28 mouse cellular contexts compared by ENCODE assay signal in genomic region chr13:111310693-111311045, GRCm38 (mm10). TPM values are rescaled to one million over a fixed set of nuclear protein-coding genes. Genes with fewer than 3 reads are reported as not detected.
A peak's percentile ranks its signal among the peaks of the same experiment; 100 is the strongest.
DNase-seq lines count a peak whose midpoint lies in the region; ATAC-seq lines count a peak whose summit lies in the region.
"Had no signal": no experiment of that assay in that cellular context is flagged by ENCODE, and none has a peak within 500 bp of the region (broad histone marks: within the 10 kb centered on the region; RNA-seq: fewer than 3 reads in every experiment).

No protein-coding gene starts in this region.

- no peak overlapping the region for H3K4me3 ChIP-seq in forebrain, embryonic 15.5 days
- no peak overlapping the region for H3K4me3 ChIP-seq in forebrain, embryonic 10.5 days
- H3K4me3 ChIP-seq in hindbrain, embryonic 16.5 days (ENCODE audit: low read length), result no peak overlapping the region
- H3K4me3 ChIP-seq in hindbrain, embryonic 12.5 days, result no peak overlapping the region
- no peak overlapping the region for H3K4me3 ChIP-seq in midbrain, embryonic 13.5 days (replicated peaks)
- no peak overlapping the region for H3K4me3 ChIP-seq in neural tube, embryonic 14.5 days (ENCODE audit: low read depth, low read length)
- H3K4me3 ChIP-seq: heart, embryonic 12.5 days; midbrain, embryonic 12.5 days; stomach, embryonic 15.5 days had no signal

- H3K36me3 ChIP-seq in forebrain, embryonic 15.5 days, result no peaks in the 10 kb centered on the region
- no peaks in the 10 kb centered on the region for H3K36me3 ChIP-seq in forebrain, embryonic 10.5 days (replicated peaks)
- H3K36me3 ChIP-seq in hindbrain, embryonic 16.5 days (ENCODE audit: control insufficient read depth, insufficient read depth, low read length), result no peaks in the 10 kb centered on the region
- H3K36me3 ChIP-seq in hindbrain, embryonic 12.5 days, result no peaks in the 10 kb centered on the region
- no peaks in the 10 kb centered on the region for H3K36me3 ChIP-seq in midbrain, embryonic 13.5 days
- no peaks in the 10 kb centered on the region for H3K36me3 ChIP-seq in neural tube, embryonic 14.5 days (ENCODE audit: control insufficient read depth, insufficient read depth, low read length)
- H3K36me3 ChIP-seq: heart, embryonic 12.5 days; midbrain, embryonic 12.5 days; stomach, embryonic 15.5 days had no signal

- no peak overlapping the region for H3K9ac ChIP-seq in forebrain, embryonic 15.5 days (replicated peaks)
- no peak overlapping the region for H3K9ac ChIP-seq in hindbrain, embryonic 16.5 days (ENCODE audit: low read depth, low read length)
- no peak overlapping the region for H3K9ac ChIP-seq in hindbrain, embryonic 12.5 days
- no peak overlapping the region for H3K9ac ChIP-seq in midbrain, embryonic 13.5 days (replicated peaks)
- H3K9ac ChIP-seq in neural tube, embryonic 14.5 days (replicated peaks; ENCODE audit: low read depth, low read length), result no peak overlapping the region
- H3K9ac ChIP-seq: heart, embryonic 12.5 days; liver, postnatal 0 days; midbrain, embryonic 12.5 days; stomach, embryonic 15.5 days had no signal

- no peak for DNase-seq in forebrain, embryonic 10.5 days (ENCODE audit: extremely low spot score, low spot score)
- DNase-seq in kidney, adult 18-20 months, result no peak
- DNase-seq in adrenal gland, adult 18-20 months (ENCODE audit: low spot score in 2 of 2), result no peak
- DNase-seq: adrenal gland, postnatal 25 days; gastrocnemius, postnatal 25 days; heart, adult 18-20 months; kidney, adult 11 months; kidney, postnatal 4 days; liver, postnatal 0 days; thymus, adult 18-20 months; thymus, postnatal 36 days had no signal

- H3K27ac ChIP-seq in forebrain, embryonic 15.5 days (replicated peaks), result peak overlapping the region; percentile 65
- no peak overlapping the region for H3K27ac ChIP-seq in forebrain, embryonic 10.5 days
- no peak overlapping the region for H3K27ac ChIP-seq in hindbrain, embryonic 16.5 days (ENCODE audit: low read depth, low read length)
- no peak overlapping the region for H3K27ac ChIP-seq in hindbrain, embryonic 12.5 days
- peak overlapping the region; percentile 69; the same call in 1 of the 2 replicates for H3K27ac ChIP-seq in midbrain, embryonic 13.5 days
- no peak overlapping the region for H3K27ac ChIP-seq in neural tube, embryonic 14.5 days (ENCODE audit: low read depth, low read length)
- H3K27ac ChIP-seq: stomach, embryonic 15.5 days had no signal

- 87% methylated on average over 1 of the region's 1 CpGs for WGBS in forebrain, embryonic 15.5 days
- WGBS in forebrain, embryonic 10.5 days, result 90% methylated on average over 1 of the region's 1 CpGs
- 83% methylated on average over 1 of the region's 1 CpGs for WGBS in hindbrain, embryonic 16.5 days
- 90% methylated on average over 1 of the region's 1 CpGs for WGBS in hindbrain, embryonic 12.5 days
- WGBS in midbrain, embryonic 13.5 days, result 93% methylated on average over 1 of the region's 1 CpGs
- whole genome bisulfite sequencing in neural tube, embryonic 14.5 days, result 63% methylated on average over 1 of the region's 1 CpGs

- no peaks in the 10 kb centered on the region for H3K9me3 ChIP-seq in forebrain, embryonic 15.5 days
- H3K9me3 ChIP-seq in forebrain, embryonic 10.5 days, result peaks cover 4% of the 10 kb centered on the region; the same call in 1 of the 2 replicates
- H3K9me3 ChIP-seq in hindbrain, embryonic 16.5 days (ENCODE audit: control insufficient read depth, low read length), result no peaks in the 10 kb centered on the region
- H3K9me3 ChIP-seq in hindbrain, embryonic 12.5 days (replicated peaks), result no peaks in the 10 kb centered on the region
- no peaks in the 10 kb centered on the region for H3K9me3 ChIP-seq in midbrain, embryonic 13.5 days
- 0 out of 2 replicates have a peak, but pooled peaks cover 5% of the 10 kb centered on the region for H3K9me3 ChIP-seq in neural tube, embryonic 14.5 days (ENCODE audit: control insufficient read depth, low read length)
- H3K9me3 ChIP-seq: midbrain, embryonic 12.5 days; stomach, embryonic 15.5 days had no signal

- ATAC-seq in forebrain, embryonic 15.5 days (replicated peaks), result no peak
- ATAC-seq in hindbrain, embryonic 16.5 days, result peak; percentile 48; the same call in 1 of the 2 replicates
- ATAC-seq in hindbrain, embryonic 12.5 days (ENCODE audit: low FRiP score), result no peak
- ATAC-seq in midbrain, embryonic 13.5 days, result no peak
- ATAC-seq in neural tube, embryonic 14.5 days (ENCODE audit: low read depth), result peak; percentile 46; the same call in 1 of the 2 replicates
- ATAC-seq: CD4-positive, CD25-positive, alpha-beta regulatory T cell, adult 4 months; liver, postnatal 0 days; lung, postnatal 0 days had no signal

- H3K4me1 ChIP-seq in forebrain, embryonic 15.5 days, result peaks cover 11% of the 10 kb centered on the region; the same call in 1 of the 2 replicates
- peaks cover 3% of the 10 kb centered on the region; the same call in 1 of the 2 replicates for H3K4me1 ChIP-seq in forebrain, embryonic 10.5 days
- H3K4me1 ChIP-seq in hindbrain, embryonic 16.5 days (ENCODE audit: control insufficient read depth, insufficient read depth, low read depth, low read length), result peaks cover 4% of the 10 kb centered on the region
- H3K4me1 ChIP-seq in hindbrain, embryonic 12.5 days, result 0 out of 2 replicates have a peak, but pooled peaks cover 2% of the 10 kb centered on the region
- 0 out of 2 replicates have a peak, but pooled peaks cover 7% of the 10 kb centered on the region for H3K4me1 ChIP-seq in midbrain, embryonic 13.5 days (replicated peaks)
- no peaks in the 10 kb centered on the region for H3K4me1 ChIP-seq in neural tube, embryonic 14.5 days (ENCODE audit: control insufficient read depth, insufficient read depth, low read length)
- H3K4me1 ChIP-seq: midbrain, embryonic 12.5 days; stomach, embryonic 15.5 days had no signal

- no peaks in the 10 kb centered on the region for H3K27me3 ChIP-seq in forebrain, embryonic 15.5 days
- no peaks in the 10 kb centered on the region for H3K27me3 ChIP-seq in forebrain, embryonic 10.5 days (ENCODE audit: poor library complexity, severe bottlenecking)
- H3K27me3 ChIP-seq in hindbrain, embryonic 16.5 days (replicated peaks; ENCODE audit: control insufficient read depth, insufficient read depth, low read length), result no peaks in the 10 kb centered on the region
- H3K27me3 ChIP-seq in hindbrain, embryonic 12.5 days, result no peaks in the 10 kb centered on the region
- H3K27me3 ChIP-seq in midbrain, embryonic 13.5 days, result no peaks in the 10 kb centered on the region
- no peaks in the 10 kb centered on the region for H3K27me3 ChIP-seq in neural tube, embryonic 14.5 days (ENCODE audit: control insufficient read depth, insufficient read depth, low read length)
- H3K27me3 ChIP-seq: heart, embryonic 12.5 days; midbrain, embryonic 12.5 days; stomach, embryonic 15.5 days had no signal

- no peak overlapping the region for H3K4me2 ChIP-seq in forebrain, embryonic 15.5 days (replicated peaks)
- H3K4me2 ChIP-seq in hindbrain, embryonic 16.5 days (ENCODE audit: low read length), result peak overlapping the region; percentile 28; the same call in 1 of the 2 replicates
- no peak overlapping the region for H3K4me2 ChIP-seq in hindbrain, embryonic 12.5 days (replicated peaks)
- no peak overlapping the region for H3K4me2 ChIP-seq in midbrain, embryonic 13.5 days (replicated peaks)
- no peak overlapping the region for H3K4me2 ChIP-seq in neural tube, embryonic 14.5 days (ENCODE audit: low read depth, low read length)
- H3K4me2 ChIP-seq: heart, embryonic 12.5 days; midbrain, embryonic 12.5 days; stomach, embryonic 15.5 days had no signal

RNA-seq across cellular contexts. Expression of gene Actbl2, which starts 55.9 kb away (rescaled TPM):
- not detected in 2 replicates for polyA plus RNA-seq in forebrain, embryonic 15.5 days (2015; fragmentation: Nextera tagmentation; extraction: Ambion mirVana)
- not detected in 2 replicates for polyA plus RNA-seq in forebrain, embryonic 10.5 days (2016; fragmentation: Nextera tagmentation; extraction: Ambion mirVana)
- polyA plus RNA-seq in hindbrain, embryonic 16.5 days (2015; fragmentation: Nextera tagmentation; extraction: Ambion mirVana), result 0.05 TPM in 1 of 2 replicates, not detected in the other
- polyA plus RNA-seq in hindbrain, embryonic 12.5 days (2016; fragmentation: Nextera tagmentation; extraction: Ambion mirVana), result not detected in 2 replicates
- not detected in 2 replicates for polyA plus RNA-seq in midbrain, embryonic 13.5 days (2015; fragmentation: Nextera tagmentation; extraction: Ambion mirVana)
- not detected in 2 replicates for polyA plus RNA-seq in neural tube, embryonic 14.5 days (2014; fragmentation: Nextera tagmentation; extraction: Ambion mirVana)
- under 1 TPM in 1 of 2 experiments, not detected in 1; 0.16 TPM for total RNA-seq in adrenal gland, adult 18-20 months (2021)
- total RNA-seq: adrenal gland, postnatal 25 days; common myeloid progenitor, adult 5-6 weeks; gastrocnemius, postnatal 25 days; heart, adult 18-20 months; heart, postnatal 10 days; layer of hippocampus, postnatal 10 days; liver, adult 2 months had no signal
- polyA plus RNA-seq: CD4-positive, CD25-positive, alpha-beta regulatory T cell, adult 4 months; embryonic facial prominence, embryonic 11.5 days; heart, embryonic 12.5 days; kidney, embryonic 16.5 days; limb, embryonic 11.5 days; liver, adult 2 months; liver, postnatal 0 days; lung, postnatal 0 days; midbrain, embryonic 12.5 days had no signal

Comparison
In these comparisons a context has a peak if more than half of its experiments do, and no peak if none do; other contexts are left out.
1. ATAC-seq: peak in hindbrain, embryonic 16.5 days (single experiment) and neural tube, embryonic 14.5 days (single experiment); none in forebrain, embryonic 15.5 days (single experiment), hindbrain, embryonic 12.5 days (single experiment) and midbrain, embryonic 13.5 days (single experiment).
2. H3K27ac ChIP-seq: peak in forebrain, embryonic 15.5 days (single experiment) and midbrain, embryonic 13.5 days (single experiment); none in forebrain, embryonic 10.5 days (single experiment), hindbrain, embryonic 16.5 days (single experiment), hindbrain, embryonic 12.5 days (single experiment) and neural tube, embryonic 14.5 days (single experiment).